Mouse (Mus musculus) intestine, postnatal 0 days (tissue): ENCODE measurements around the gene Snrnp35. TPM values are rescaled to one million over a fixed set of nuclear protein-coding genes. Genes with fewer than 3 reads are reported as not detected.

Experiments
- ATAC-seq: fragments of 200-750 bp; cut with Nextera tagmentation; 2 replicates; pipeline ENCODE4 v1.8.0; 2017; ENCODE audit warnings: mild to moderate bottlenecking, moderate TSS enrichment, moderate library complexity
- H3K27ac ChIP-seq: fragments of 300-500 bp; sonication (generic); 2 replicates; pipeline ENCODE4 v1.5.1; 2014; ENCODE audit warnings: mild to moderate bottlenecking, low read depth, low read length, moderate library complexity
- H3K27me3 ChIP-seq: fragments of 300-500 bp; sonication (generic); replicated peaks from 2 replicates; pipeline ENCODE4 v1.6.1; 2014; ENCODE audit warnings: low read length, mixed read lengths; ENCODE audit not compliant: control insufficient read depth, insufficient read depth
- H3K36me3 ChIP-seq: fragments of 300-500 bp; sonication (generic); 2 replicates; pipeline ENCODE4 v1.6.1; 2014; ENCODE audit warnings: mild to moderate bottlenecking, moderate library complexity; ENCODE audit not compliant: control insufficient read depth, insufficient read depth
- H3K4me1 ChIP-seq: fragments of 300-500 bp; sonication (generic); replicated peaks from 2 replicates; pipeline ENCODE4 v1.6.1; 2014; ENCODE audit warnings: antibody characterized with exemption, low read length, mixed read lengths; ENCODE audit not compliant: control insufficient read depth, insufficient read depth
- H3K4me2 ChIP-seq: fragments of 300-500 bp; sonication (generic); replicated peaks from 2 replicates; pipeline ENCODE4 v1.6.1; 2014; ENCODE audit warnings: low read depth, mild to moderate bottlenecking, moderate library complexity
- H3K4me3 ChIP-seq: fragments of 300-500 bp; sonication (generic); 2 replicates; pipeline ENCODE4 v1.5.1; 2014; ENCODE audit warnings: low read depth, low read length
- H3K9ac ChIP-seq: fragments of 300-500 bp; sonication (generic); 2 replicates; pipeline ENCODE4 v1.6.1; 2014; ENCODE audit warnings: mild to moderate bottlenecking, low read depth, low read length
- H3K9me3 ChIP-seq: fragments of 300-500 bp; sonication (generic); 2 replicates; pipeline ENCODE4 v1.6.1; 2016; ENCODE audit warnings: mixed run types; ENCODE audit not compliant: control insufficient read depth
- CTCF ChIP-seq: sonication (generic); IDR thresholded peaks from 2 replicates; pipeline ENCODE4 v1.5.1; 2016; ENCODE audit warnings: low read depth, mild to moderate bottlenecking, control low read depth, antibody characterized with exemption, moderate library complexity
- WGBS: fragments of 180-500 bp; shearing (Covaris S2); extraction: QIAGEN DNeasy Blood & Tissue Kit; methylation state at CpG from one replicate; pipeline ENCODE4 v1.1.7; 2014; 5-methylcytosine and 5-hydroxymethylcytosine counted together
- polyA plus RNA-seq: library from polyadenylated mRNA; unstranded; fragments of >200 nt; fragmentation: Nextera tagmentation; extraction: Ambion mirVana; gene quantifications from 2 replicates; pipeline ENCODE4 v1.2.1, GENCODE M21; 2015

Snrnp35 gene
- polyA plus RNA-seq, 1 experiment from 2014 or later, result 15.5 TPM

GRCm38 (mm10) chr5:124515789-124516188 lies 32.9 kb downstream of the Snrnp35 start:
- Histone ChIP-seq H3K9me3 (no peaks in the 10 kb centered on the region), H3K27me3 (no peaks in the 10 kb centered on the region), H3K27ac (no peak overlapping the region), H3K36me3 (peaks cover 3% of the 10 kb centered on the region; the same call in 1 of the 2 replicates), H3K4me3 (no peak overlapping the region), H3K9ac (no peak overlapping the region), H3K4me1 (no peaks in the 10 kb centered on the region), H3K4me2 (no peak overlapping the region)
- TF ChIP-seq CTCF, result no peak
- 83% methylated on average over 5 of the region's 5 CpGs for WGBS
- no peak for ATAC-seq

DNA sequence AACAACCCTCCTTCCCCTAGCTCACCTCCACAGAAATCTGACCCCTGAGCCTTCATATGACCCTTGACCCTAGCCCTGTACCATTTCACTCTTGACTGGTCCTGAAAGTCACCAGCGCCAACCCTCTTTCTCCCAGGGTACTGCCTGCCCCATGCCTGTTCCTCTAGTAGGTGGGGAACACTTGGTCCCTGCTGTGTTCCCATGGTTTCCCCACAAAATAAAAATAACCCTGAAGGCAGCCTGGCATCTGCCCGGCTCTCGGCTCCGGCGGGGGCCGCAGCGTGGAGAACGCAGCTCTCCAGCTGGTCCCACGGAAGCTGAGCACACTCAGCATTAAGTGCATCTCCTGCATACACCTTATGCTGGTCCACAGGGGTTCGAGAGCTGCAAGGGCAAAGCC lies 35.7 kb downstream of the Snrnp35 start:
- H3K4me2 ChIP-seq, result no peak overlapping the region
- no peak for TF ChIP-seq CTCF
- no peaks in the 10 kb centered on the region for H3K27me3 ChIP-seq
- H3K4me3 ChIP-seq, result no peak overlapping the region
- H3K9me3 ChIP-seq, result no peaks in the 10 kb centered on the region
- H3K9ac ChIP-seq, result no peak overlapping the region
- WGBS, result 91% methylated on average over 10 of the region's 10 CpGs
- no peak for ATAC-seq
- H3K36me3 ChIP-seq, result peaks cover 4% of the 10 kb centered on the region; the same call in 1 of the 2 replicates
- H3K27ac ChIP-seq, result no peak overlapping the region
- H3K4me1 ChIP-seq, result no peaks in the 10 kb centered on the region

GRCm38 (mm10) chr5:124521588-124521987 lies 38.7 kb downstream of the Snrnp35 start:
- Histone ChIP-seq H3K4me3 (no peak overlapping the region), H3K9me3 (no peaks in the 10 kb centered on the region), H3K27ac (no peak overlapping the region), H3K4me2 (no peak overlapping the region), H3K9ac (no peak overlapping the region), H3K27me3 (no peaks in the 10 kb centered on the region), H3K36me3 (0 out of 2 replicates have a peak, but pooled peaks cover 4% of the 10 kb centered on the region), H3K4me1 (no peaks in the 10 kb centered on the region)
- WGBS, result 88% methylated on average over 4 of the region's 4 CpGs
- no peak for ATAC-seq
- TF ChIP-seq CTCF, result no peak

DNA sequence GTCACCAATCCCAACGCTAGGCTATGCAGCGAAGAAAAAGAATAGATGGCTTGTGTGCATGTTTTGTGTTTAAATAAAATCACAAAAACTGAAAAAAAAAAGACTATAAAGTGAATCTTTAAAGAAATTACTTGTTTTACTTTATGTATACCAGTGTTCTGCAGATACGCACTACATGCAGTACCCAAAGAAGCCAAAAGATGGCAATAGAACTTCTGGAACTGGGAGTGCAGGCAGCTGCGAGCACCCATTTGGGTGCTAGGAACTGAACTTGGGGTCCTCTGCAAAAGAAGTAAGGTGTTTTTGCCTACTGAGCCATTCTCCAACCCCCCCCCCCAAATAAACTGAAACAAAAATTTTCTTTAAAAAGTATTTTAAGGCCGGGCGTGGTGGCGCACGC lies 40.1 kb downstream of the Snrnp35 start:
- H3K9me3 ChIP-seq, result no peaks in the 10 kb centered on the region
- H3K4me1 ChIP-seq, result no peaks in the 10 kb centered on the region
- peak; percentile 52 for TF ChIP-seq CTCF
- no peak for ATAC-seq
- H3K27ac ChIP-seq, result no peak overlapping the region
- no peak overlapping the region for H3K4me3 ChIP-seq
- H3K27me3 ChIP-seq, result no peaks in the 10 kb centered on the region
- no peak overlapping the region for H3K4me2 ChIP-seq
- 0 out of 2 replicates have a peak, but pooled peaks cover 4% of the 10 kb centered on the region for H3K36me3 ChIP-seq
- no peak overlapping the region for H3K9ac ChIP-seq
- WGBS, result 95% methylated on average over 8 of the region's 8 CpGs

GRCm38 (mm10) chr5:124524943-124525342 lies 42.0 kb downstream of the Snrnp35 start:
- Histone ChIP-seq H3K4me3 (no peak overlapping the region), H3K9me3 (no peaks in the 10 kb centered on the region), H3K4me1 (no peaks in the 10 kb centered on the region), H3K9ac (no peak overlapping the region), H3K36me3 (0 out of 2 replicates have a peak, but pooled peaks cover 4% of the 10 kb centered on the region), H3K4me2 (no peak overlapping the region), H3K27ac (no peak overlapping the region), H3K27me3 (no peaks in the 10 kb centered on the region)
- WGBS, result 86% methylated on average over 5 of the region's 5 CpGs
- no peak for ATAC-seq
- no peak for TF ChIP-seq CTCF

DNA sequence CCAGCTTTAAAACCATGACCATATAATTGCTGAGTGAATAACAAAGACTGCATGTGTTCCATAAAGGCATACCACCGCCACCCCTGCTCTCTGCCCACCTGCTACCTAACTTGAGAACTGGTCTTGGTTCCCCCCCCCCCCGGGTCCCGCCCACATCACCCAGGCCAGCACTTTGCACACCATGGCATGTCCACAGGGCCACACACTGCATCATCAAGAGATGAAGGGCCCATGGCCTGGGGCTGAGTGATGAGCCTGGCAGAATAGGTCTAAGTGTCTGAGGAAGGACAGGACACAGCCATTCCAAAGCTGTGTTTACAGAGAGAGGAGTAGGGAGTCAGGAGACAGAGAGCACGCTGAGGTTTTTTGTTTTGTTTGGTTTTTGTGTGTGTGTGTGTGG lies 45.4 kb downstream of the Snrnp35 start:
- no peak for ATAC-seq
- H3K27me3 ChIP-seq, result no peaks in the 10 kb centered on the region; the same call in 1 of the 2 replicates
- peak overlapping the region; percentile 80; the same call in 1 of the 2 replicates for H3K4me3 ChIP-seq
- H3K36me3 ChIP-seq, result no peaks in the 10 kb centered on the region
- no peaks in the 10 kb centered on the region for H3K4me1 ChIP-seq
- H3K27ac ChIP-seq, result no peak overlapping the region
- WGBS, result 64% methylated on average over 4 of the region's 4 CpGs
- H3K4me2 ChIP-seq, result peak overlapping the region; percentile 92
- H3K9ac ChIP-seq, result no peak overlapping the region
- H3K9me3 ChIP-seq, result no peaks in the 10 kb centered on the region
- no peak for TF ChIP-seq CTCF
